Mouse (Mus musculus) ES-Bruce4 (cell line): ENCODE measurements around the gene Tex14. TPM values are rescaled to one million over a fixed set of nuclear protein-coding genes. Genes with fewer than 3 reads are reported as not detected.
"Not testable (repeated sequence)": the region's sequence is repeated elsewhere in the genome, so short reads cannot be mapped to it uniquely, and the experiment has no call there.

Experiments used
- H3K27ac ChIP-seq: 2 replicates; pipeline ENCODE4 v1.5.1; 2012; ENCODE audit warnings: low read length, inconsistent platforms; ENCODE audit not compliant: insufficient read depth
- H3K27me3 ChIP-seq: 2 replicates; pipeline ENCODE4 v1.6.1; 2012; ENCODE audit warnings: mild to moderate bottlenecking, low read length, inconsistent platforms; ENCODE audit not compliant: control insufficient read depth, poor library complexity, insufficient read depth, severe bottlenecking
- H3K36me3 ChIP-seq: 2 replicates; pipeline ENCODE4 v1.6.1; 2012; ENCODE audit warnings: inconsistent platforms, mild to moderate bottlenecking, low read length, moderate library complexity; ENCODE audit not compliant: control insufficient read depth, poor library complexity, insufficient read depth, severe bottlenecking
- H3K4me1 ChIP-seq: one replicate; pipeline ENCODE4 v1.8.1; 2011; ENCODE audit warnings: low read length; ENCODE audit not compliant: control insufficient read depth, insufficient read depth
- H3K4me3 ChIP-seq: 2 replicates; pipeline ENCODE4 v1.5.1; 2011; ENCODE audit warnings: low read depth, mild to moderate bottlenecking, low read length
- H3K9ac ChIP-seq: 2 replicates; pipeline ENCODE4 v1.6.1; 2012; ENCODE audit warnings: low read depth, mild to moderate bottlenecking, inconsistent platforms; ENCODE audit not compliant: poor library complexity, severe bottlenecking
- H3K9me3 ChIP-seq: replicated peaks from 2 replicates; pipeline ENCODE4 v1.6.1; 2012; ENCODE audit warnings: mild to moderate bottlenecking, low read length, inconsistent platforms; ENCODE audit not compliant: control insufficient read depth, poor library complexity, insufficient read depth, severe bottlenecking
- CTCF ChIP-seq: IDR thresholded peaks from one replicate; pipeline ENCODE4 v1.8.1; 2011; ENCODE audit warnings: low read depth, low read length
- EP300 ChIP-seq: IDR thresholded peaks from 2 replicates; pipeline ENCODE4 v1.6.1; 2011; ENCODE audit warnings: low read depth, low read length; ENCODE audit not compliant: insufficient read depth
- POLR2A ChIP-seq: IDR thresholded peaks from one replicate; pipeline ENCODE4 v1.8.1; 2011; ENCODE audit warnings: low read length; ENCODE audit not compliant: insufficient read depth
- polyA plus RNA-seq: library from polyadenylated mRNA; stranded (reverse); fragments of >200 nt; gene quantifications from 2 replicates; pipeline ENCODE4 v1.2.4, GENCODE M21; 2011; ENCODE audit warnings: low read depth; ENCODE audit not compliant: missing spikeins, insufficient read depth, insufficient read length

The Tex14 gene
- polyA plus RNA-seq, 1 experiment: 15.9 TPM

DNA sequence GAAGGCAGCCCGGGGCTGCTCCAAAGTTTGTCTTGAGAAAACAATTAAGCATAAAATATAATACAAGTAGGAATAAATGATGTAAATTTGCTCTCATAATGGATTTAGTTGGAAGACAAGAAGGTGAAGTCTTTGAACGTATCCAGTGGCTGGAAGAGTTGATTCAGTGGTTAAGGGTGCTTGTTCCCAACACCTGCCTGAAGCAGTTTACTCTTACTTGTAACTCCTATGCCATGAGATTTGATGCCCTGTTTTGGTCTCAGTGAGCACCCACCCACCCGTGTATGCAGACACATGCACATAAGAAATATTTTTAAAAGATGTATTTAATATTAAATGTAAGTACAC lies 44.3 kb downstream of the Tex14 start:
- TF ChIP-seq POLR2A: no peak
- TF ChIP-seq EP300: no peak
- TF ChIP-seq CTCF: no peak
- H3K27me3 ChIP-seq: no peaks in the 10 kb centered on the region
- H3K27ac ChIP-seq: peak overlapping the region; percentile 41; the same call in 1 of the 2 replicates
- no peaks in the 10 kb centered on the region for H3K36me3 ChIP-seq
- H3K9ac ChIP-seq: peak overlapping the region; percentile 37; the same call in 1 of the 2 replicates
- no peaks in the 10 kb centered on the region for H3K4me1 ChIP-seq
- no peak overlapping the region for H3K4me3 ChIP-seq
- H3K9me3 ChIP-seq: no peaks in the 10 kb centered on the region

DNA sequence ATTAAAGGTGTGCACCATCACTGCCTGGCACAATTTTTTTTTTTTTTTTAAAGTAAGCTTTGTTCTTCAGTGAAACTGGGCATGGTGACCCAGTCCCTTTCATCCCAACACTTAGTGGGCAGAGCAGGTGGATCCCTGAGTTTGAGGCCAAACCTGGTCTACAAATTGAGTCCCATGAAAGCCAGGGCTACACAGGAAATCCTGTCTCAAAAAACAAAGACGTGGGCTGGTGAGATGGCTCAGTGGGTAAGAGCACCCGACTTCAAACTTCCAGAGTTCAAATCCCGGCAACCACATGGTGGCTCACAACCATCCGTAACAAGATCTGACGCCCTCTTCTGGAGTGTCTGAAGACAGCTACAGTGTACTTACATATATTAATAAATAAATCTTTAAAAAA lies 45.0 kb downstream of the Tex14 start:
- H3K27me3 ChIP-seq, H3K4me1 ChIP-seq, H3K4me3 ChIP-seq, H3K36me3 ChIP-seq, H3K27ac ChIP-seq, H3K9ac ChIP-seq, H3K9me3 ChIP-seq: not testable (repeated sequence)

DNA sequence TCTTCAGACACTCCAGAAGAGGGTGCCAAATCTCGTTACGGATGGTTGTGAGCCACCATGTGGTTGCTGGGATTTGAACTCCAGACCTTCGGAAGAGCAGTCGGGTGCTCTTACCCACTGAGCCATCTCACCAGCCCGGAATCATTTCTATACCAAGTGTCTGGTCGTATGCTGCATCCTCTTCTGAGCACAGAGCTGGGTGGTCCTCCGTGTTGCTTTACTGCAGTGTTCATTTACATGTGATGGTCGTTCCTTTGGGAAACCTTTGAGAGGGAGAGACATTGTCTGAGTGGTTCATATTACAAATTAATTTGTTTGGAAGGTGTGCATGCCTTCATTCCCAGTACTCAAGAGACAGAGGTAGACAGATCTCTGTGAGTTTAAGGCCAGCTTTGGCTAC lies 47.9 kb downstream of the Tex14 start:
- not testable (repeated sequence) for H3K9me3 ChIP-seq, H3K4me3 ChIP-seq, H3K36me3 ChIP-seq, H3K27me3 ChIP-seq, H3K4me1 ChIP-seq
- H3K27ac ChIP-seq: peak overlapping the region; percentile 83
- peak overlapping the region; percentile 46 for H3K9ac ChIP-seq

DNA sequence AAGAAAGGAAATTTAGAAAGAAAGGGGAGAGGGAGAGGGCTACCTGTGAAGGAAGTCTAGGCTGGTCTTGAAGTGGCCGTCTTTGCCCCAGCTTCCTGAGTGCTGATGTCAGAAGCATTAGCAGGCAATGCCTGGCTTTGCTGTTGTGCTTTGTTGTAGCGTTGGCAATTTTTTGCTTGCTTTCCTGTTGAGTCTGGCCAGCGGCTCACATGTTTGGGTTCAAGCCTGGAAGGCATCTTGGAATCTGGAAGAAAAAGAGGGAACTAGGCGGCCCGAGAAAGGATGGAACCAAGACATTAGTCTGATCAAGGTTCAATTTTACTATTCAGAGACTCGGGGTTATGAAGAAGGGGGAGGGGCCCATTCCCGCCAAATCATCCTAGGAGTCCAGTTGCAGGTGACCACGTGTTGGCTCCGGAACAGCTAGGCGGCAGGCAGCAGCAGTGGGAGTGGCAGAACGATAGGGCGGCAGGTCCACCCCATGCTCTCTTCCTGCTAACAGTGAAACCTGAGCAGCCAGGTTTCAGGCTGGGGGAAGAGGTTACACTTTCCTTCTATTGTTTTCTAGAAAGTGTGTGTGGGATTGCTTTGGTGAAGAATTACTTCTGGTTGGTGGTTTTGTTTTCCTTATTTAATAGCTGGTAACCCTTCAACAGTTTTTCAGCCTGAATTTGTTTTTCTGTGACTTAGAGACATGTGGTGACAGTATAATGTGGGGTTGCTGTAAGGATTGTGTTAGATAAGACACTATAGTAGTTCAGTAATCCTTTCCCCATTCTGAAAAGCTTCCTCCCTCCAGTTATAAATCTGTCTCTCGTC lies 48.6 kb downstream of the Tex14 start:
- H3K9ac ChIP-seq: peak overlapping the region; percentile 46
- TF ChIP-seq EP300: 0 out of 2 replicates have a peak, but pooled peaks have one; percentile 36
- peak; percentile 29 for TF ChIP-seq POLR2A
- TF ChIP-seq CTCF: no peak

DNA sequence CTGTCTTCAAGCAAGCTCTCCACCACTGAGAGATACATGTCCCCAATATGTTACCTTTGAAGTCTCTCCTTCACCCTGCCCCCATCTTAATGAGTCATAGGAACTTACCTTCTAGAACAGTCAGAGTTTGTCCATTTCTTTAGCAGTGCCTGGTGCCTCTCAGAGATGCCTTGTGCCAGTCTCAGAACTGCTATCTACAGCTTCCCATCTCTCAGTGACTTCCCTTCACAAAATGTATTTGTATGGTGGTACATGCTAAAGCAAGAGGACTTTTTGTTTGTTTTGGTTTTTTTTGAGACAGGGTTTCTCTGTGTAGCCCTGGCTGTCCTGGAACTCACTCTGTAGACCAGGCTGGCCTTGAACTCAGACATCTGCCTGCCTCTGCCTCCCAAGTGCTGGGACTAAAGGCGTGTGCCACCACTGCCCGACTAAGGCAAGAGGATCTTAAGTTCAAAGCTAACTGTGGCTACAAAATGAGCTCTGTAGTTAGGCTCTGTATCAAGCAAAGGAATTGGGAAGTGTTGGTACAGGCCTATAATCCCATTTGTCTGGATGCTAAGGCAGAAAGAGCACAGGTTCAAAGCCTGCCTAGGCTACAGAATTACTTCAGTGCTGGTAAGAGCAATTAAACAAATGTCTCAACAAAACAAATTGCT lies 49.3 kb downstream of the Tex14 start:
- no peak for TF ChIP-seq EP300
- no peak for TF ChIP-seq POLR2A
- TF ChIP-seq CTCF: no peak
- no peaks in the 10 kb centered on the region for H3K9me3 ChIP-seq
- H3K36me3 ChIP-seq: no peaks in the 10 kb centered on the region
- no peaks in the 10 kb centered on the region for H3K4me1 ChIP-seq
- H3K27me3 ChIP-seq: no peaks in the 10 kb centered on the region
- no peak overlapping the region for H3K4me3 ChIP-seq
- H3K9ac ChIP-seq: no peak overlapping the region
- H3K27ac ChIP-seq: peak overlapping the region; percentile 95

More for the DNA sequence above, 48.6 kb downstream of the Tex14 start:
- H3K27ac ChIP-seq: peak overlapping the region; percentile 95
- no peaks in the 10 kb centered on the region for H3K27me3 ChIP-seq
- no peaks in the 10 kb centered on the region for H3K4me1 ChIP-seq
- no peaks in the 10 kb centered on the region for H3K36me3 ChIP-seq
- no peaks in the 10 kb centered on the region for H3K9me3 ChIP-seq
- peak overlapping the region; percentile 31 for H3K4me3 ChIP-seq

DNA sequence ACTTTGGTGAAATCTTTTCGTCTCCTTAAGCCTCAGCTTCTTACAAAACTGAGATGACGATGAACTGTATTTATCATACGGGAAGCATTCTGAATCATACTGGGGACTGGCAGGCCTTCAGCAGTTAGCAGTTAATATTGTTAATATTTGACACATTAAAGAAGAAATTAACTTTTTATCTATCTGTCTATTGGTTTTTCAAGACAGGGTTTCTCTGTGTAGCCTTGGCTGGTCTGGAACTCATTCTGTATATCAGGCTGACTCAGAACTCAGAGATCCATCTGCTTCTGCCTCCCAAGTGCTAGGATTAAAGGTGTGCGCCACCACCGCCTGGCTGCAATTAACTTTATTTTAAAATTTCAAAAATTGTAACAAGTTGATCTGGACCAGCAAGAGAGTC lies 50.7 kb downstream of the Tex14 start:
- peaks cover 1% of the 10 kb centered on the region for H3K4me1 ChIP-seq
- no peak overlapping the region for H3K27ac ChIP-seq
- no peak overlapping the region for H3K9ac ChIP-seq
- H3K27me3 ChIP-seq: no peaks in the 10 kb centered on the region
- H3K4me3 ChIP-seq: no peak overlapping the region
- no peaks in the 10 kb centered on the region for H3K36me3 ChIP-seq
- TF ChIP-seq CTCF (no peak), EP300 (no peak), POLR2A (no peak)
- no peaks in the 10 kb centered on the region for H3K9me3 ChIP-seq
